Mouse (Mus musculus) limb, embryonic 15.5 days (tissue): ENCODE measurements at regions not wholly inside any gene's neighbourhood (a gene's known extent, or its start where the extent isn't known, plus 50 kb on each side); places are given as distances from the start of the nearest gene placed in this dataset.

Experiments
- ATAC-seq: fragments of 200-750 bp; cut with Nextera tagmentation; 2 replicates; pipeline ENCODE4 v1.8.0; 2017; ENCODE audit warnings: low read depth, moderate TSS enrichment; ENCODE audit not compliant: insufficient number of reproducible peaks, low FRiP score, low TSS enrichment
- H3K27ac ChIP-seq: fragments of 300-500 bp; sonication (generic); 2 replicates; pipeline ENCODE4 v1.5.1; 2015; ENCODE audit warnings: moderate library complexity, mild to moderate bottlenecking, inconsistent platforms
- H3K27me3 ChIP-seq: fragments of 300-500 bp; sonication (generic); 2 replicates; pipeline ENCODE4 v1.6.1; 2015; ENCODE audit warnings: inconsistent platforms
- H3K36me3 ChIP-seq: fragments of 300-500 bp; sonication (generic); 2 replicates; pipeline ENCODE4 v1.6.1; 2015; ENCODE audit warnings: inconsistent platforms
- H3K4me1 ChIP-seq: fragments of 300-500 bp; sonication (generic); 2 replicates; pipeline ENCODE4 v1.6.1; 2015; ENCODE audit warnings: inconsistent platforms
- H3K4me2 ChIP-seq: fragments of 300-500 bp; sonication (generic); 2 replicates; pipeline ENCODE4 v1.6.1; 2015; ENCODE audit warnings: mild to moderate bottlenecking, inconsistent platforms
- H3K4me3 ChIP-seq: fragments of 300-500 bp; sonication (generic); 2 replicates; pipeline ENCODE4 v1.5.1; 2015; ENCODE audit warnings: mild to moderate bottlenecking, inconsistent platforms
- H3K9ac ChIP-seq: fragments of 300-500 bp; sonication (generic); 2 replicates; pipeline ENCODE4 v1.6.1; 2015; ENCODE audit warnings: inconsistent platforms
- H3K9me3 ChIP-seq: fragments of 300-500 bp; sonication (generic); 2 replicates; pipeline ENCODE4 v1.6.1; 2016; ENCODE audit warnings: inconsistent platforms
- WGBS: fragments of 180-500 bp; shearing (Covaris S2); methylation state at CpG from one replicate; pipeline ENCODE4 v1.1.7; 2015; 5-methylcytosine and 5-hydroxymethylcytosine counted together

DNA sequence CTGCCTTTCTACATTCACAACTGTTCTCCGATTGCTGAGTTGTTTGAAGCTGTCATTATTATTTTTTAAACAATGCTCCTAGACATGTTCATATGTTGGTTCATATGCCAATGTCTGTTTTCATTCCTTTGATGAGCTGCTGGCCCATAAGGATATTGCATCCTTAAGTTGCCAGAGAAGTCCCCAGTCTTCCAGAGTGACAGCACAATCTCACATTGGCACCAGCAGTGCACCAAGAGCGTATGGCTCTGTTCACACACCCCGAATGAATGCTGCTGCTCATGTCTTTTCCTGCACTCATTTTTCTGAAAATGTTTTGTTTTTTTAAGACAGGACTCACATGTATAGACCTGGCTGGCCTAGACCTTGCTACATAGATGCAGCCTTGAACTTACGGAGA lies 124.4 kb upstream of the Ccnd2 start:
- Histone ChIP-seq H3K4me2 (no peak overlapping the region), H3K4me3 (no peak overlapping the region), H3K9me3 (no peaks in the 10 kb centered on the region), H3K27ac (no peak overlapping the region), H3K4me1 (no peaks in the 10 kb centered on the region), H3K36me3 (no peaks in the 10 kb centered on the region), H3K9ac (no peak overlapping the region), H3K27me3 (no peaks in the 10 kb centered on the region)
- ATAC-seq: no peak
- 91% methylated on average over 4 of the region's 4 CpGs for WGBS

DNA sequence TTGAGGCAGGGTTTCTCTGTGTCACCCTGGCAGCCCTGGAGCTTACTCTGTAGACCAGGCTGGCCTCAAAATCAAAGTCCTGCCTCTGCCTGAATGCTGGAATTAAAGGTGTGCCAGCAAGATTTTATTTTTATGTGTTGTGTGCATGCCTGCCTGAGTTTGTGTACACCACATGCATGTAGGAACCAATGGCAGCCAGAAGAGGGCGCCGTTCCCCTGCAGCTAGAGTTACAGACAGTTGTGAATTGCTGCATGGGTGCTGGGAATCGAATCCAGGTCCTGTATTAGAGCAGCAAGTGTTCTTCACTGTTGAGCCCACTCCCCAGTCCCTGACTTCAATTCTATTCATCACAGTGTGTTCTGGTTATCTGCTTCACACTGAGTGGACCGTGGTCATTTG lies 126.4 kb upstream of the Ccnd2 start:
- H3K9ac ChIP-seq: no peak overlapping the region
- WGBS: 82% methylated on average over 4 of the region's 4 CpGs
- H3K9me3 ChIP-seq: no peaks in the 10 kb centered on the region
- no peak for ATAC-seq
- H3K27me3 ChIP-seq: no peaks in the 10 kb centered on the region
- H3K4me1 ChIP-seq: peaks cover 8% of the 10 kb centered on the region
- H3K4me2 ChIP-seq: no peak overlapping the region
- no peaks in the 10 kb centered on the region for H3K36me3 ChIP-seq
- H3K27ac ChIP-seq: no peak overlapping the region
- no peak overlapping the region for H3K4me3 ChIP-seq

GRCm38 (mm10) chr6:127284226-127284625 lies 132.2 kb upstream of the Ccnd2 start:
- Histone ChIP-seq H3K4me3 (no peak overlapping the region), H3K27ac (peak overlapping the region; percentile 57), H3K9me3 (no peaks in the 10 kb centered on the region), H3K4me1 (peaks cover 32% of the 10 kb centered on the region), H3K9ac (no peak overlapping the region), H3K36me3 (no peaks in the 10 kb centered on the region), H3K27me3 (no peaks in the 10 kb centered on the region), H3K4me2 (no peak overlapping the region)
- no peak for ATAC-seq
- WGBS: 22% methylated on average over 6 of the region's 6 CpGs

- Histone ChIP-seq H3K4me2 (no peak overlapping the region), H3K36me3 (no peaks in the 10 kb centered on the region), H3K4me3 (no peak overlapping the region), H3K27me3 (no peaks in the 10 kb centered on the region), H3K9me3 (no peaks in the 10 kb centered on the region), H3K27ac (no peak overlapping the region), H3K9ac (no peak overlapping the region), H3K4me1 (peaks cover 32% of the 10 kb centered on the region)
- no peak for ATAC-seq
- WGBS: 44% methylated on average over 12 of the region's 12 CpGs
Measured at GRCm38 (mm10) chr6:127286681-127287476, 134.9 kb upstream of the Ccnd2 start.

DNA sequence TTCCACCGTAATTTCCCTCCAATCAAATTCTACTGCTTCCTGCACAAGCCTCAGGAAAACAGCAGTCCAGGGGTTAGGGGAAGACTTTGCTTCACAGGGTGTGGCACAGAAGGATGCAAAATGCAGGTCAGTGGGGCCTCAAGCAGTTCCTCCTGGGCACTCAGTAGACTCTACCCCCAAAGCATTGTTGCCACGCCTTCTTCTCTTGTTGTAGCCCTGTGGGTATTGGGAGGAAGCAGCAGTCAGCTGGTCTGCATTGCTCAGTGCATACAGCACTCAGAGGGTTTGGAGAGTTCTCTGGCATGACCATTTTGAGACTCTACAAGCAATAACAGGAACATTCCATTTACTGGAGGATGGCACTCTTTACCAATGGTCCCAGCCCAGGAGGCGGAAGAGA lies 137.0 kb upstream of the Ccnd2 start:
- Histone ChIP-seq H3K4me3 (no peak overlapping the region), H3K27ac (no peak overlapping the region), H3K4me2 (no peak overlapping the region), H3K36me3 (no peaks in the 10 kb centered on the region), H3K9me3 (no peaks in the 10 kb centered on the region), H3K4me1 (peaks cover 18% of the 10 kb centered on the region), H3K9ac (no peak overlapping the region), H3K27me3 (no peaks in the 10 kb centered on the region)
- WGBS: 89% methylated on average over 3 of the region's 3 CpGs
- no peak for ATAC-seq

DNA sequence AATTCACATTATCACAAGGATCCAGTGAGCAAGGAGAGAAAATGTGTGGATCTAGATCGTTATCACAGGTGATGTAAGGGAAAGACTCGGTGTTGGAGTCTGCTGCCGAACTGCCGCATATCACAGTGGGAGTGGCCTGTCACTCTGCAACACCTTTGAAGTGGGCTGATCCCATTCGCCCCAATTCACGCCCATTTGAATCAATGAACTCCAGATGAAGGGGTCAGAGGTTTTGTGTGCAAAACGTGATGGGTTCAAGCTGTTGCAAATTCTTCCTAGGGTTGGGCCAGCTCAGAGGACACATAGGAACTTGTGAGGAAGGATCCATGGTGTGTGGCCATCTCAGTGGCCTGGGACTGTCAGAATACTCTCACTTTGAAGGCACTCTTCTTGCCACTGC lies 139.9 kb upstream of the Ccnd2 start:
- Histone ChIP-seq H3K9ac (no peak overlapping the region), H3K4me3 (no peak overlapping the region), H3K4me2 (no peak overlapping the region), H3K27me3 (no peaks in the 10 kb centered on the region), H3K36me3 (no peaks in the 10 kb centered on the region), H3K27ac (no peak overlapping the region), H3K9me3 (no peaks in the 10 kb centered on the region), H3K4me1 (peaks cover 3% of the 10 kb centered on the region; the same call in 1 of the 2 replicates)
- ATAC-seq: no peak
- WGBS: 28% methylated on average over 7 of the region's 7 CpGs

DNA sequence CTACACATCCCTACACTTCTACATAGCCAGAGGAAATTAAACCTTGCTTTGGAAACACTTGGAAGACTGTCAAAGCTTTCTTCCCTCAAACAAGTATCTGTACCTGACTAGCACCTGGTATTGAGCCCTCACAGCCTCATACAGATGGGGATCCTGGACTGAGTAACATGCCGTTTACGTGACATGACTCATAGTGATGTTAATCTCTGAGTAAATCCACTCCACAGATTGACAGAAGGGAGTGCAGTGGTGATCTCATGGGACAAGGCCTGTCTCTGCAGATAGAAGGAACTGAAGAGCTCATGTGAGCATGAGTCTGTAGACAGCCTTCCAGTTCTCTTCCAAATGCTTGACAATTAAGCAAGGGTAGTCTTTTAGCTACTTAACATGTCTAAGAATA lies 141.8 kb upstream of the Ccnd2 start:
- Histone ChIP-seq H3K4me3 (no peak overlapping the region), H3K4me1 (no peaks in the 10 kb centered on the region), H3K9ac (no peak overlapping the region), H3K27ac (no peak overlapping the region), H3K36me3 (no peaks in the 10 kb centered on the region), H3K27me3 (no peaks in the 10 kb centered on the region), H3K9me3 (no peaks in the 10 kb centered on the region), H3K4me2 (no peak overlapping the region)
- 62% methylated on average over 2 of the region's 2 CpGs for WGBS
- no peak for ATAC-seq

DNA sequence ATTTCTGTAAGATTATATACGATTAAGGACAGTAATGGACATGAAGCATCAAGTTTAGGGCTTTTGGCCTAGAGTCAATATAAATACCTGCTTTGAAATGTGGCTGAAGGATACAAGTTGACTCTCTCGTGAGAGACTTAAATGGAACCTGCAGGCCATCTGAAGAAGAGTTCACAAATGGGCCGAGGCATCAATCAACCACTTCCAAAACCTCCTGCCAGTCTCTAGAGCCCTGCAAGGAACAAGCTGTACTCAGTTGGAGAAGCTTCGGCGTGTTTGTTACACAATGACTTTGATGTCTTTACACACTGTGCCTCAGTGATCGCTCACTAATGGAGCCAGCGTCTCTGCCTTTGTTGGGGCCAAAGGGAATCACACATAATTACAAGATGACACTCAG lies 146.1 kb upstream of the Ccnd2 start:
- Histone ChIP-seq H3K4me2 (no peak overlapping the region), H3K36me3 (no peaks in the 10 kb centered on the region), H3K4me1 (no peaks in the 10 kb centered on the region), H3K27ac (no peak overlapping the region), H3K4me3 (no peak overlapping the region), H3K9me3 (no peaks in the 10 kb centered on the region), H3K9ac (no peak overlapping the region), H3K27me3 (no peaks in the 10 kb centered on the region)
- 62% methylated on average over 7 of the region's 7 CpGs for WGBS
- ATAC-seq: no peak

DNA sequence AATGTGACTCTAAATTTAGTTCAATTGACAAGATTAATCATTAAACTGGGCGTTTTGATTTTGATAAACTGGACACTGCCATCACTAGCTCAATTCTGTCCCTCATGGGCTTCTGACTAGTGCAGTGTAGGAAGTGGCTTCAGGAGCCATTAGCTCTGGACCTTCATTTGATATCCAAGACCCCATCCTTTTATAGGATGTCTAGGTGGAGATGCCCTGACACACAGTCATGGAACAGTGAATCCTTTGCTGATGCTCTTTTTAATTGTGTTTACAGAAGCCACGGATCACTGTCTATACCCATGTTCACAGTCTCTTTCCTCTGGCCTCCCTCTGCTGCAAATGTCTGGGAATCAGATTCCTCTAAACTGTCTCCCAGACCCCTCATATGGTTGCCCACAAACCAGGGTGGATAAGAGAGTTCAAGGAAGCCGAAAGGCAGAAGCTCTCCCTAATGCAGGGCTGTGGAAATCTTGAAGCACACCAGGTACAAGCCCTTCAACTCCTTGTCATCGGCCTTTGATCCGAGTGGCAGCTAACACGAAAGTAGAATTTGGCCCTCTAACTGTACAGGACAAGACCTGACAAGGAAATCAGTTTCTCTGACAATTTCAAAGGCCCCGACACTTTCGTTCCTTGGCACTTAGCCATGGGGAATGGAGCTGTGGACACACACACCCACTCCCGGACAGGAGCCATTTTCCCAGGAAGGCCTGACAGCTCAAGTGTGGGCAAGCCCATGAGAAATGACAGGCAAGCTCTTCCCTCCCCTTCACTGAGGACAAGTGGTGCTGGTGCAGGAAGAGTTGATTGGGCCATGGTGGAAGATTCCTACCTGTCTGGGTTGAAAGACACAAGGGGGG lies 135.2 kb upstream of the Parp11 start:
- no peaks in the 10 kb centered on the region for H3K4me1 ChIP-seq
- H3K4me2 ChIP-seq: no peak overlapping the region
- no peak overlapping the region for H3K27ac ChIP-seq
- no peak overlapping the region for H3K4me3 ChIP-seq
- 67% methylated on average over 9 of the region's 9 CpGs for WGBS
- H3K36me3 ChIP-seq: no peaks in the 10 kb centered on the region
- H3K9ac ChIP-seq: no peak overlapping the region
- H3K27me3 ChIP-seq: no peaks in the 10 kb centered on the region
- H3K9me3 ChIP-seq: no peaks in the 10 kb centered on the region
- no peak for ATAC-seq

DNA sequence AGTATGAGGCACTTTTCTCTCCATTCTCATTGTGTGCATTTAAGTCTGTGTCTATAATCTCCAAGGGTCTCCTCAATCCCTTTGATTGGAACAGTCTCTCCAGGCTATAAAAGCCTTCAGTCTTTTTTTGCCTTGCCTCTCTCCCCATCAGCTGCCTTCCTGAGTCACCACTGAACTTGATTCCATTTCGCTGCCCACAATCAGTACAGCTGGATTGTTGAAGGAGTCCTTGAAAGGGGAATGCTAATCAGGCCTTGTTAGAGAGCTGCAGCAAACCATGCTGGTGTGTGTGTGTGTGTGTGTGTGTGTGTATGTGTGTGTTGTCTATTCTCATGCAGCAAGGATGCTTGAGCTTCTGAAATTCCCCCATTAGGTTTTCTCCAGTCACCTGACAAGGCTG lies 129.3 kb upstream of the Parp11 start:
- Histone ChIP-seq H3K27ac (no peak overlapping the region), H3K9me3 (no peaks in the 10 kb centered on the region), H3K27me3 (no peaks in the 10 kb centered on the region), H3K9ac (no peak overlapping the region), H3K4me3 (no peak overlapping the region), H3K4me1 (no peaks in the 10 kb centered on the region), H3K36me3 (no peaks in the 10 kb centered on the region), H3K4me2 (no peak overlapping the region)
- WGBS: 63% methylated on average over 1 of the region's 1 CpGs
- ATAC-seq: no peak

- WGBS: 66% methylated on average over 8 of the region's 8 CpGs
Measured at GRCm38 (mm10) chr6:127318746-127319582, 127.7 kb upstream of the Parp11 start.

GRCm38 (mm10) chr6:127320600-127320999 lies 126.0 kb upstream of the Parp11 start:
- Histone ChIP-seq H3K27me3 (no peaks in the 10 kb centered on the region), H3K27ac (no peak overlapping the region), H3K9ac (no peak overlapping the region), H3K4me1 (peaks cover 10% of the 10 kb centered on the region), H3K4me3 (no peak overlapping the region), H3K4me2 (no peak overlapping the region), H3K36me3 (no peaks in the 10 kb centered on the region), H3K9me3 (no peaks in the 10 kb centered on the region)
- 76% methylated on average over 4 of the region's 4 CpGs for WGBS
- no peak for ATAC-seq

More at GRCm38 (mm10) chr6:127318746-127319582, 127.7 kb upstream of the Parp11 start:
- H3K36me3 ChIP-seq: no peaks in the 10 kb centered on the region
- no peaks in the 10 kb centered on the region for H3K4me1 ChIP-seq
- no peak for ATAC-seq
- H3K9ac ChIP-seq: no peak overlapping the region
- no peak overlapping the region for H3K27ac ChIP-seq
- no peak overlapping the region for H3K4me3 ChIP-seq
- H3K9me3 ChIP-seq: no peaks in the 10 kb centered on the region
- H3K4me2 ChIP-seq: no peak overlapping the region
- H3K27me3 ChIP-seq: no peaks in the 10 kb centered on the region
